Mouse (Mus musculus) large intestine, adult 2 months (tissue): Measurements from ENCODE around the gene Psmd12. TPM values are rescaled to one million over a fixed set of nuclear protein-coding genes. Genes with fewer than 3 reads are reported as not detected.
A peak's percentile ranks its signal among the peaks of the same experiment; 100 is the strongest.
"Not testable (repeated sequence)": the region's sequence is repeated elsewhere in the genome, so short reads cannot be mapped to it uniquely, and the experiment has no call there.

Experiments
- DNase-seq: peaks from one replicate; pipeline ENCODE4 v3.0.0-alpha.2; 2012; ENCODE audit warnings: low read depth, low spot score
- WGBS: fragments of 180-500 bp; shearing (Covaris S2); methylation state at CpG from one replicate; pipeline ENCODE4 v1.1.7; 2018; 5-methylcytosine and 5-hydroxymethylcytosine counted together
- polyA plus RNA-seq: library from polyadenylated mRNA; depleted of rRNA; stranded (reverse); fragments of >200 nt; gene quantifications from 2 replicates; pipeline ENCODE4 v1.2.3, GENCODE M21; 2012

Psmd12 gene
- polyA plus RNA-seq, 1 experiment = 13.8 TPM

GRCm38 (mm10) chr11:107502801-107503200, 23.5 kb downstream of the Psmd12 start:
- no peak for DNase-seq
- 85% methylated on average over 8 of the region's 8 CpGs for WGBS

- not testable (repeated sequence) for DNase-seq
- WGBS = 90% methylated on average over 3 of the region's 4 CpGs
Measured at GRCm38 (mm10) chr11:107504364-107504763, 25.1 kb downstream of the Psmd12 start.

DNA sequence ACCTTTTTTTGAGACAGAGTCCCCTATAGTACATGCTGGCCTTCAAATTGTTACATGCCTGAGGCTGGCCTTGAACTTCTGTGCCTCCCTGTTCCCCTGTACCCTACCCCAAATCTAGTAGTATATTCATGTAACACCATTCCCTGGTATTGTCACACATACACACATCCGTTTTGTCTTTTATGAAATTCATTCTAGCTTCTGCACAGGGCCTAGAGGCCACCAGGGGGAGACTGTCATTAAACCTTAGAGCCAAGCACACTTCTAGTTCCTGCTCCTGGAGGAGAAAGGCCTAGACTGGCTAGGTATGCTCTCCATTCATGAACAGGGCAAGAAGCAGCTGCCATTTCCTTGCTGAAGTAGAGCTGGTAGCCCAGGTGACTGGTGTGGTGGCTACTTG, 27.0 kb downstream of the Psmd12 start:
- WGBS = 56% methylated on average over 1 of the region's 1 CpGs
- no peak for DNase-seq

GRCm38 (mm10) chr11:107509631-107510338, 30.5 kb downstream of the Psmd12 start:
- 31% methylated on average over 11 of the region's 11 CpGs for WGBS
- no peak for DNase-seq

DNA sequence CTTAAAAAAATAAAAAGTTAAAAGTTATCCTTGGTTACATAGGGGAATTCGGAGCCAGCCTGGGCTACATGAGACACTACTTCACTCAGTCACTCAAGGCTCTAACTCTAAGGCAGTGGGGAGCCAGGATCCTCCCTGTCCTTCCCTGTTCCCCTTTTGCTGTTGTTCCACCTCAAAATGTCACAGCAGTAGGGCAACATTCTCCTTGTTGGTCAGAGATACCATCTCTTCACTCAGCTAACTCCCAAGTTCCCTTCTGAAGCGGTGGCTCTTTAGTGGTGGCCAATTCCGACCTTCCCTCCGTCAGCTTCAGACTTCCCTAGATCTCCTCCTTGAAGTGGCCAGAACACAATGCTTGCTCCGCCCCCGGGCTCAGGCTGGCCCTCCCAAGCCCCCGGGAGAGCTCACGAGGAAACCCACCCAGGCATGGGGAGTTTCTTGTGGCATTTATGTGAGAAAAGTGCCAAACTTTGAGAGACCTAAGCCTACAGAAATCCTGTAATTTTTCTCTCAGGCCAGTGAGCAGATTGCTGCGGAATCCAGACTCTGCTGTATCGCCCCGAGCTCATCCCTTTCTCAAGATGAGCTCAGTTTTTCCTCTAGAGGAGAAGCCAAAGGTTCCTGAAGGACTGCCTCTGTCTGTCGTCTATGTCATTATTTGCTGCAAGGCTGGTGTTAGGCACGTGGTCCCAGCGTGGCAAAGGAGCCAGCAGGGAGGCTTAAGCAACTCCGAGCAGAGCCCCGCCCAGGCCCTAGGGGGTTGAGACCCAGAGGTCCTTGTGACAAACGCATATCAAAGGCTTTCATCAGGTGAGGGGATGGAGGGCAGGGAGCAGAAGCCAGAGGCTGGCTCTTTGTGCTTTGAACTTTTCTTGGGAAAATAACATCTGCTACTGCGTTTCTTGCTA, 31.3 kb downstream of the Psmd12 start:
- no peak for DNase-seq
- 10% methylated on average over 18 of the region's 18 CpGs for WGBS

GRCm38 (mm10) chr11:107511954-107512353, 32.7 kb downstream of the Psmd12 start:
- DNase-seq = peak; percentile 24
- WGBS = 38% methylated on average over 5 of the region's 5 CpGs

- 66% methylated on average over 10 of the region's 10 CpGs for WGBS
- no peak for DNase-seq
Measured at GRCm38 (mm10) chr11:107513047-107513446, 33.8 kb downstream of the Psmd12 start.

DNA sequence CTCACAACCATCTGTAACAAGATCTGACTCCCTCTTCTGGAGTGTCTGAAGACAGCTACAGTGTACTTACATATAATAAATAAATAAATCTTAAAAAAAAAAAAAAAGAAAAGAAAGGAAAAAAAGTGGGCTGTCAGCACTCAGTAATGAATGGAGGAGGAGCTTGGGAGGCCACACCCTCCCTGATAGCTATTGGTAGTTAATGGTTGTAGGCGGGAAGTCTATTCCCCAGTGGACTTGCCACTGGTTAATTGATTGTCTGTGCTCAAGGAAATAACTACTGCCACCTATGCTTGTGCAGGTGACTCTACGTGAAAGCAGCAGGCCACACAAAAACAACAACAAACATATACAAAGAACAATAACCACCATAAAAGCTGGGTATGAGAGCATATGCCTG, 37.1 kb downstream of the Psmd12 start:
- 84% methylated on average over 2 of the region's 2 CpGs for WGBS
- DNase-seq = no peak

DNA sequence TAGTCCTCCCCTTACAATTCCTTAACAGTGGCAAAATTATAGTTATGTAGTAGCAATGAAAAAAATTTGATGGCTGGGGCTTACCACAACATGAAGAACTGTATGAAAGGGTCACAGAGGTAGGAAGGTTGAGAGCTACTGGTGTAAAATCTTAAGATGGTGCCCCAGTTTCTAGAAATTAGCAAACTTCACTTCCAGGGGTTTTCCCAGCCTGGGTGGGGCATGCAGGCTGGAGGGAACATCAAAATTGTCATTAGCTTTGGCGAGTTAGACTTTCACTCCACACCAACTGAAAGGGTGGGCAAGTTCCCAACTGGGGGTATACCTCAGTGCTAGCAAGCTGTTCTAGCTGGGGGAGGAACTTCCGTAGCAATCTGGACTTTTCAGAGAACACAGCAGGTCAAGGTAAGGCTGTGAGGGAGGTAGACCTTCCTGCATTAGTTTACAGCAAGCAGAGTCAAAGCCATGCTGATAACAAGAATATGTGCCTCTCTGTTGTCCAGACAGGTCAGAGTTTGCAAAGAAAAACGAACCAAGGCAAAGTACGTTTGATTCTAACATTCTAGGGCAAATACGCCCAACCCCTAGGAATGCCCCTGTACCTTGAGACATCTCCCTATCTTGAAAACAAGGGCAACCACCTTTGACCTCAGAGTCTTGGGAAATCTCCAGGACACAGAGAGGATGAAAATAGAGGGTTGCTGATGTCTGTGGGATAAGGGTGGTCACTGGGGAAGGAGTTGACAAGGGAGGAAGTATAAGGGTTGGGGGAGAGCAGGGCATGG, 39.6 kb downstream of the Psmd12 start:
- DNase-seq = no peak
- 55% methylated on average over 5 of the region's 5 CpGs for WGBS

DNA sequence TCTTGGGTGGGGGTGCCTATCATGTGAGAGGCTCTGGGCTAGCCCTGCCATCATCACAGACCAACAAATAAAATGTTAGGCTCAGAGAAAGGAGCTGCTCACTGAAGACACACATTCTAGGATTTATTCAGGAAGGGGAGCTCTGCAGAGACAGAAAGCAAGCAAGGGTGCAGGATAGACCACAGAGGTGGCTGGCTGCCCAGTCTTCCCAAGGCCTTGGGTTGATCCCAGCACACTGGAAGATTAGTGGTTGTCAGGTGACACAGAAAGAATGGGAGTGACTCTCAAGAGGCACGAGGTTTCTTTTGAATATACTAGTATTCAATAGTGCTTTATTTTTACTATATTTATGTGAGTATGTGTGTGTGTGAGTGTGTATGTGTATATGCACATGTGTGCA, 41.9 kb downstream of the Psmd12 start:
- 50% methylated on average over 1 of the region's 1 CpGs for WGBS
- DNase-seq = no peak

DNA sequence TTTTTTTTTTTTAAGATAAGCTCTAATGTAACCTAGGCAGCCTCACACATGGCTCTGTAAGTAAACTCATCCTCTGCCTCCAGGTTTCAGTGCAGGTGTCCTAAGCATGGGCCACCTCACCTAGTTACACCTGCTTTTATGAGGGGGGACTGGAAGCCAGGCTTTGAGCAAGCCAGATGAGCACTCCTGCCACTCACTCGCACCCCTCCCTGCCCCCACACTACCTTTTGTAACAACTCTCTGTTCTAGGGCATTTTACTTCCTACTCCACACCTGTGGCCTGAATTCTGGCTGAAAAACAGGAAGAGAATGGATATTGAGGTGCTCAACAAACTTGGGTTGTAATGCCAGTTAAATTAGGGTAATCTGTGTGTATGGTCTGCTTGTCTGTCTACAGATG, 45.7 kb downstream of the Psmd12 start:
- DNase-seq = no peak

GRCm38 (mm10) chr11:107527632-107528031, 48.3 kb downstream of the Psmd12 start:
- 96% methylated on average over 3 of the region's 3 CpGs for WGBS
- DNase-seq = no peak

More for the DNA sequence above, 45.7 kb downstream of the Psmd12 start:
- WGBS = 8% methylated on average over 1 of the region's 1 CpGs

GRCm38 (mm10) chr11:107529320-107529719, 50.0 kb downstream of the Psmd12 start:
- WGBS = 53% methylated on average over 8 of the region's 8 CpGs
- no peak for DNase-seq

DNA sequence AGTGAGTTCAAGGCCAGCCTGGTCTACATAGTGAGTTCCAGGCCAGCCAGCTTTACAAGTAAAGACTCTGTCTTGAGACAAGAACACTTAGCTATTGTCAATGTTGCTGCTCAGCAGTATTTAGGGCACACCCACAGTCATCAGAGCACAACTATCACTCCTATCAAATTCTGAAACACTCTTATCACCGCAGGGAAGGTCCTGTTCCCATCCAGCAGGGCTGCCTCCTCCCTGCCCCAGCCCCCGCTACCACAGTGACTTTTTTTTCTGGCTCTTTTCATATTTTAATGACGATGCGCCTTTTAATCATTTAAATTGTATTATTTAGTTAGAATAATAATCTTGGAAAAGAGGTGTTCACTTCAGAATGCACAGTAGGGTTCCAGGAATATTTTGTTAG, 52.2 kb downstream of the Psmd12 start:
- no peak for DNase-seq
- WGBS = 77% methylated on average over 4 of the region's 4 CpGs

DNA sequence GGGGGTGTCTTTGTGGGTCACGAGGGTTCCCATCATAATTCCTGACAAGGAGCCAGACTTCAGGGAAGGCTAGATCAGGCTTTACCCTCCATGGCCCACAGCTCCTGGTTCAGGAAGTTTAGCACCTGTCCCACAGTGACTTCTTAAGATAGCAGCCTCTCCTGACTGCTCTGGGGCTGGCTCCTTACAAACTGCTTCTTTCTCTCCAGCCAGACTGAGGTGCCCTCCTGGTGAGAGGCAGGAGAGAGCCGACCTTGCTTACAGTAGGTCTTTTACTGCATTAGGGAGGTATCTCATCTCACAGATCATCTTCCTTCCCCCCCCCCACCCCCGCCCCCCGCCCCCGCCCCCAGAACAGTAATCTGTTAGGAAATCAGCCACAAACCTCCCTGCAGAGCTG, 53.0 kb downstream of the Psmd12 start:
- no peak for DNase-seq
- 26% methylated on average over 5 of the region's 5 CpGs for WGBS

DNA sequence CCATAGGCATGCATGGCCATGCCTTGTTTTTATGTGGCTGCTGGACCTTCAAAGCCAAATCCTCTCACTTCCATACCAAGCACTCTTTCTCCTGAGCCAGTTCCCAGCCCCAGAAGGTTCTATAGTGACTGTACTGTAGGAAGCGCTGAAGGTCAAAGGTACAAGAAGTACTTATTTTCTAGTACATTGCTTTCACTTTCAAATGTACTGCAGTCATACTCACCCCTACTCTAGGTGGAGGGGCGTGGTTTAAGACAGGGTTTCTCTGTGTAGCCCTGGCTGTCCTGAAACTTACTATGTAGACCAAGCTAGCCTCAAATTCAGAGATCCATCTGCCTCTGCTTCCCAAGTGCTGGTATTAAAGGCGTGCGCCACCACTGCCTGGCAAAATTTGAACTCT, 59.7 kb downstream of the Psmd12 start:
- no peak for DNase-seq
- WGBS = 67% methylated on average over 4 of the region's 4 CpGs

DNA sequence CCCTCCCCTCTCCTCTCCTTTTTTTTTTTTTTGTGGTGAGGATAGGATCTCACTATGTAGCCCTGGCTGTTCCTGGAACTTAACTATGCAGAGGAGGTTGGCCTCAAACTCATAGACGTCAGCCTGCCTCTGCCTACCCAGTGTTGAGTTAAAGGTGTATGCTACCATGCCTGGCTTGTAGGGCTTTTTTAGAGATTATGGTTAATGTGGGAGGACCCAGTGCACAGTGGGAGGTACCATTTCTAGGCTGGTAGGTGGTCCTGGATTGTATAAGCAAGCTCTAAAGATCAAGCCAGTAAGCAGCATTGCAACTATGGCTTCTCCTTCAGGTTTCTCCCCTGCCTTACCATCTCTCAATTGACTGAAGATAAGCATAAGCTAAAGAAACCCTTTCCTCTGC, 61.1 kb downstream of the Psmd12 start:
- WGBS = 70% methylated on average over 1 of the region's 1 CpGs
- DNase-seq = no peak

- 24% methylated on average over 13 of the region's 13 CpGs for WGBS
- peak; percentile 77 for DNase-seq
Measured at GRCm38 (mm10) chr11:107545747-107546476, 66.6 kb downstream of the Psmd12 start.

DNA sequence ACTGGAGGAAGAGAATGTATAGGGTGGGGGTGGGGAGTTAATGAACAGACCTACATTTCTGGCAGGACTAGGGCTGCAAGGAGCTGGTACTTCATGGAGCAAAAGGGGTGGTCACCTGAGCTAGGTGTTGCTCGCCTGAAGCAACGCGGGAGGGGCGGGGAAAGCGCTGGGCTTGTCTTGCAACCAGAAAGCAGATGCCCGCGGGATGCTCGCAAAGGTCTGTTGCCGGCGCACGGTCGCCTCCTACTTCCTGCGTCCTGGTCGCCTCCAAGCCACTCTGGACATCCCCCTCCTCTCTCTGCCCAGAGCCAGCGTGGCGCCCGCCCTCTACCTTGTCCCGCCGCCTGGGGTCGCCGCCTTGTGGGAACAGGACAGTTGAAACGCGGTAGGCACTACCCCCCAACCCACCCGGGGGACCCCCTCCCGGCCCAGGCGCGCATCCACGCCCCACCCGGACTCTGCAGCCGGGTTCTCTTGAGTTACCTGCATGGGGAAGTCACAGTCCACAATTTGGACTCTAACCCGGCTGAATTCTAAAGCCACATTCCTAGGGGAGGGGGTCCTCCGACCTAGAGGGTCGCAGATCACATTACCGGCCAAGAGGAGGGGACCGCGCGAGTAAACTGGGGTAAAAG, 67.5 kb downstream of the Psmd12 start:
- DNase-seq = peak; percentile 37
- WGBS = under 1% methylated on average over 36 of the region's 37 CpGs
